Mouse (Mus musculus) liver, embryonic 12.5 days (tissue): ENCODE results near the gene Zfp362. TPM values are rescaled to one million over a fixed set of nuclear protein-coding genes. Genes with fewer than 3 reads are reported as not detected.

ENCODE experiments used
- ATAC-seq: fragments of 200-750 bp; cut with Nextera tagmentation; 2 replicates; pipeline ENCODE4 v1.8.0; 2017; ENCODE audit warnings: moderate number of reproducible peaks, mild to moderate bottlenecking, moderate library complexity
- H3K27ac ChIP-seq: fragments of 300-500 bp; sonication (generic); 2 replicates; pipeline ENCODE4 v1.5.1; 2016; ENCODE audit warnings: mild to moderate bottlenecking
- H3K27me3 ChIP-seq: fragments of 300-500 bp; sonication (generic); replicated peaks from 2 replicates; pipeline ENCODE4 v1.6.1; 2016; ENCODE audit warnings: mild to moderate bottlenecking, moderate library complexity
- H3K36me3 ChIP-seq: fragments of 300-500 bp; sonication (generic); 2 replicates; pipeline ENCODE4 v1.6.1; 2016; ENCODE audit warnings: mild to moderate bottlenecking, moderate library complexity
- H3K4me1 ChIP-seq: fragments of 300-500 bp; sonication (generic); 2 replicates; pipeline ENCODE4 v1.6.1; 2016
- H3K4me2 ChIP-seq: fragments of 300-500 bp; sonication (generic); 2 replicates; pipeline ENCODE4 v1.6.1; 2016; ENCODE audit warnings: mild to moderate bottlenecking, moderate library complexity
- H3K4me3 ChIP-seq: fragments of 300-500 bp; sonication (generic); 2 replicates; pipeline ENCODE4 v1.5.1; 2016; ENCODE audit warnings: mild to moderate bottlenecking, moderate library complexity
- H3K9ac ChIP-seq: fragments of 300-500 bp; sonication (generic); 2 replicates; pipeline ENCODE4 v1.6.1; 2016; ENCODE audit warnings: mild to moderate bottlenecking, moderate library complexity
- H3K9me3 ChIP-seq: fragments of 300-500 bp; sonication (generic); replicated peaks from 2 replicates; pipeline ENCODE4 v1.6.1; 2016; ENCODE audit warnings: mild to moderate bottlenecking, moderate library complexity
- WGBS: fragments of 180-500 bp; shearing (Covaris S2); methylation state at CpG from one replicate; pipeline ENCODE4 v1.1.7; 2016; ENCODE audit not compliant: insufficient replicate concordance; 5-methylcytosine and 5-hydroxymethylcytosine counted together
- polyA plus RNA-seq: library from polyadenylated mRNA; unstranded; fragments of >200 nt; fragmentation: Nextera tagmentation; extraction: Ambion mirVana; gene quantifications from 2 replicates; pipeline ENCODE4 v1.2.1, GENCODE M21; 2016

Gene Zfp362
- polyA plus RNA-seq, 1 experiment from 2014 or later: 12.6 TPM

DNA sequence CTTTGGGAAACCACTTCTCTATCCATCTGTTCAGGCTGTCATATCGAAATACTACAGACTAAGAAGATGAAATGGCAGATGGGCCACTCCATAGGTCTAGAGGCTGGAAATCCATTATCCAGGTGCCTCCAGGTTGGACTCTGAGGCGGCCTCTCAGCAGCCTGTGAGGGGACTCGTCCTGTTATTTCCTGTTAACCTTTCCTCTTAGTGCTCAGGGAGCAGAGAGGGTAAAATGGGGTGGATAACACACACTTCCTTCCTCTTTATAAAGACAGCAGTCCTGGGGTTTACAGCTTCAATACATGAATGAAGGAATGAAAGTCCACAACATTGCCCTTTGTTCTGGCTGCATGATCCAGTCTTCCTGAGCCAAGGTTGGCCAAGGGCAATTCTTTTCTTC lies 18.3 kb upstream of the Zfp362 start:
- H3K4me2 ChIP-seq: no peak overlapping the region
- no peaks in the 10 kb centered on the region for H3K36me3 ChIP-seq

DNA sequence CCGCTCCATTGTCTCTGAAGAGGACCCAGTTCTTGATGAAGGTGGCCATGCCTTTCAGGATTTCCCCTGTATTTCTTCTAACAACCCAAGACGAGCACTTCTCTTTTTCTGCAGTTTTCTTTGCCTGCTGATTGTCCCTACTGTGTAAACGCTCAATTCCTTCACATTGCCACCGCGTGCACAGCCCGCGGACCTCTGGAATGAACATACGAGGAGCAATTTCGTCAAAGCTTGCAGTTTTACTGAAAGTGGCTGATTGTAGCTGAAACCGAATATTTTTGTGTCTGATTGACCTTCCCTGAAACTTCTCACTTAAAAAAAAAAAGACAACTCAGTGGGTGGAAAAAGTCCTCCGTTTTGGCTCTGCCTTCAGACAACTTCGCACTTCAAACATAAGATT lies 14.7 kb upstream of the Zfp362 start:
- Histone ChIP-seq H3K4me2 (no peak overlapping the region), H3K9me3 (no peaks in the 10 kb centered on the region), H3K27me3 (peaks cover 34% of the 10 kb centered on the region), H3K4me1 (peaks cover 1% of the 10 kb centered on the region), H3K4me3 (no peak overlapping the region), H3K36me3 (no peaks in the 10 kb centered on the region), H3K9ac (no peak overlapping the region), H3K27ac (no peak overlapping the region)
- ATAC-seq: no peak
- 60% methylated on average over 12 of the region's 12 CpGs for WGBS

More for the DNA sequence above, 18.3 kb upstream of the Zfp362 start:
- Histone ChIP-seq H3K4me1 (no peaks in the 10 kb centered on the region), H3K27me3 (peaks cover 34% of the 10 kb centered on the region), H3K27ac (no peak overlapping the region), H3K9ac (no peak overlapping the region), H3K9me3 (no peaks in the 10 kb centered on the region), H3K4me3 (no peak overlapping the region)
- WGBS: 27% methylated on average over 3 of the region's 3 CpGs
- ATAC-seq: no peak

DNA sequence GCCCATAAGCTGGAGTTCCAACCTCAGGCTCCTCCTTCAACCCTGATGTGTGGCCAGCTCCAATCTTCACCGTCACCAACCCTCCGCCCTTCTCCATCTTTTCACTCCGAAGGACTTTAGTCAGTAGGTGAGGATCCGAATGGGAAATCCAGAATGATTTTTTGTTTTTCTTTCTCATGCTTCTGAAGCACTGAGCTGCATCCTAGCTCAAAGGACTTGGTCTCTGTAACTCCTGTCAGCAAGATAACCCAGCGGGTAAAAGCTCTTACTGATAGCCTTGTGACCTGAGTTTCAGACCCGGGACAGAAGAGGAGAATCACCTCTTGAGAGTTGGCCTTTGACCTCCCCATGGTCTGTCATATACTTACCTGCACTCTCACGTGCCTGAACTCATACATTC lies 11.2 kb upstream of the Zfp362 start:
- Histone ChIP-seq H3K9ac (no peak overlapping the region), H3K36me3 (no peaks in the 10 kb centered on the region), H3K9me3 (no peaks in the 10 kb centered on the region), H3K4me3 (no peak overlapping the region), H3K27me3 (0 out of 2 replicates have a peak, but pooled peaks cover 7% of the 10 kb centered on the region), H3K4me2 (no peak overlapping the region), H3K4me1 (peaks cover 19% of the 10 kb centered on the region), H3K27ac (no peak overlapping the region)
- ATAC-seq: no peak
- WGBS: 53% methylated on average over 7 of the region's 7 CpGs

DNA sequence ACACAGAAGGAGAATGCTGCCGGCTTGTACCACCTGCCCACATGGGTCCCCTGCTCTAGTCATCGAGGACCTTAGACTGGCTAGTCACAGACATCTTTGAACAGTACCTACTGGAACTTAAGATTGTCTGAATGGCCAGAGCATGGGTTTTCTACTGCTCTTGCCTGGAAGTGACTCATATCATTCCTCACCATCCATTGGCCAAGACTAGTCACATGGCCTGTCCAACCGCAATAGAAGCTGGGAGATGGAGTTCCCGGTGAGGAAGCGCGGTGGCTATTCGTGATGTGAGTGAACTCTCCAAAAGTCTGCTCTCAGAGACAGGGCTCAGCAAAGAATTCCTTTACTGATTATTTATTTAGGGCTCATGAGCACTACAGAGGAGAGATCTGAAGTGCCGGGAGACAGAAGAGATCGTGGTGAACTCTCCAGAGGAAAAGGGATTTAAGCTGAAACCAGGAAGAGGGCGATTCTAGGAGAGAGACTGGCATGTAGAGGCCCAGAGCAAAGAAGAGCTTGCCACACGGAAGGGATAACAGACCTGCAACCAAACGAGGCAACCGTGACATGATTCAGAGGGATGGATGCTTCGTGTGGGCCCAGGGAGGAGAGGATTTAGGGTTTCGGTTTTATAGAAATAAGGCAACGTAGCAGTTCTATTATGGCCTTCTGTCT lies 5.7 kb upstream of the Zfp362 start:
- no peaks in the 10 kb centered on the region for H3K36me3 ChIP-seq
- peak overlapping the region; percentile 65 for H3K4me3 ChIP-seq
- H3K27ac ChIP-seq: peak overlapping the region; percentile 65
- WGBS: 14% methylated on average over 16 of the region's 16 CpGs
- peak overlapping the region; percentile 77 for H3K4me2 ChIP-seq
- H3K9me3 ChIP-seq: no peaks in the 10 kb centered on the region
- peak; percentile 81 for ATAC-seq
- no peaks in the 10 kb centered on the region for H3K27me3 ChIP-seq
- H3K4me1 ChIP-seq: peaks cover 49% of the 10 kb centered on the region
- H3K9ac ChIP-seq: peak overlapping the region; percentile 70

DNA sequence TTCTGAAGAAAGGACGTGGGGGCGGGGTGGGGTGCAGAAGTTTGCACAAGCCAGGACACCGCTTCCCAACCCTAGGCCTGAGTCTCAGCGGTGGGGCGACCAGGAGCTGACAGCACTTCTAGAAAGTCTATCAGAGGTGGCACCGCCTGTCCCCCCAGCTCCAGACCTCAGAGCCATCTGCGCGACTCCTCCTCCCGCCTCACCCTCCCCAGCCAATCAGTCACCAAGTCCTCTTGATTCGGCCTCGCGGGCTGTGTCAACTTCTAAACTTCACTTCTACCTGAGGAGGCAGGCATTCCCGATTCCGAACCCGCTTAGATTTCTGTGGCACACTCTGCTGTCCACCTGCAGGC lies 958 bp upstream of the Zfp362 start:
- H3K27ac ChIP-seq: peak overlapping the region; percentile 93
- H3K4me3 ChIP-seq: peak overlapping the region; percentile 90
- WGBS: 2% methylated on average over 15 of the region's 15 CpGs
- H3K9me3 ChIP-seq: no peaks in the 10 kb centered on the region
- peak overlapping the region; percentile 94 for H3K9ac ChIP-seq
- ATAC-seq: peak; percentile 80
- H3K36me3 ChIP-seq: no peaks in the 10 kb centered on the region
- no peaks in the 10 kb centered on the region for H3K27me3 ChIP-seq
- H3K4me2 ChIP-seq: peak overlapping the region; percentile 97
- H3K4me1 ChIP-seq: peaks cover 65% of the 10 kb centered on the region

DNA sequence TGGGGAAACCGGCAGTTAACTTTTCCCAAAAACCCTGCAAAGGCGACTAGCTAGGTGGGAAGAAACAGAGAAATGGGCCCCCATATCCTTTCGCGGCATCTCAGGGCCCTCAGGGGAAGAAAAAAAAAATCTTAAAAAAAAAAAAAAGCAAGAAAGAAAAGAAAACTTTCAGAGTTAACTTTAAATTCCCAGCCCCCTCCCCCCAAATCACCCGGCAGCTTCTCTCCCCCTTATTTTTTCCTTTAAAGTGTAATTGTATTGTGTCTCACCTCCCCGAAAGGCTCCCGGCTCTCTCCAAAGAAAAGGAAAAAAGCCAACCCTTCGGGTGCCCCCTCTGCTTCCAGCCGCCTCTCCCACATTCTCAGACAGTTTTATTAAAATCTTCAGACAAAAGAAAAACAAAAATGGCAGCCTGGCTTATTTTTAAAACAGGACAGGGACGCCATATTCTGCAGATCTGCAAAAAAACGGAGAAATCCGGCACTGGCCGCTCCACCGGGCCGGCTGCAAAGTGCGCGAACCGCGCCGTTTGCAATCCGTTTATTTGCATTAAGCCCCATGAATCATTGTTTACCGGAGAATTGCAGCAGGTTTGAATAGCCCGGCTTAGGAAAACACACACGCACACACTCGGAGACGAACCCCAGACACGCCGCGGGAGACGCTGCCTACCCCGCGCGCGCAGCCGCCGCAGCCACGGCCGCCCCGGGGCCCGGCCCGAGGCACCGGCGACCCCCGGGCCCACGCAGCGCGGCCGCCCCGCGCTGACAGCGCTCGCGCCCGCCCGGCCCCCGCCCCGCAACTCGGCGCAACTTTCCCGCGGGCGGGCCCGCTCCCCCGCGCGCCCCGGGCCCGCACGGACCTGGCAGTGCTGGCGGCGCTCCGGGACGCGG lies 449 bp downstream of the Zfp362 start:
- under 1% methylated on average over 68 of the region's 74 CpGs for WGBS
- peak overlapping the region; percentile 94 for H3K9ac ChIP-seq
- no peaks in the 10 kb centered on the region for H3K27me3 ChIP-seq
- no peaks in the 10 kb centered on the region for H3K36me3 ChIP-seq
- H3K4me3 ChIP-seq: peak overlapping the region; percentile 90
- peak; percentile 5; the same call in 1 of the 2 replicates for ATAC-seq
- H3K4me2 ChIP-seq: peak overlapping the region; percentile 97
- peaks cover 62% of the 10 kb centered on the region for H3K4me1 ChIP-seq
- H3K27ac ChIP-seq: peak overlapping the region; percentile 93
- H3K9me3 ChIP-seq: no peaks in the 10 kb centered on the region

DNA sequence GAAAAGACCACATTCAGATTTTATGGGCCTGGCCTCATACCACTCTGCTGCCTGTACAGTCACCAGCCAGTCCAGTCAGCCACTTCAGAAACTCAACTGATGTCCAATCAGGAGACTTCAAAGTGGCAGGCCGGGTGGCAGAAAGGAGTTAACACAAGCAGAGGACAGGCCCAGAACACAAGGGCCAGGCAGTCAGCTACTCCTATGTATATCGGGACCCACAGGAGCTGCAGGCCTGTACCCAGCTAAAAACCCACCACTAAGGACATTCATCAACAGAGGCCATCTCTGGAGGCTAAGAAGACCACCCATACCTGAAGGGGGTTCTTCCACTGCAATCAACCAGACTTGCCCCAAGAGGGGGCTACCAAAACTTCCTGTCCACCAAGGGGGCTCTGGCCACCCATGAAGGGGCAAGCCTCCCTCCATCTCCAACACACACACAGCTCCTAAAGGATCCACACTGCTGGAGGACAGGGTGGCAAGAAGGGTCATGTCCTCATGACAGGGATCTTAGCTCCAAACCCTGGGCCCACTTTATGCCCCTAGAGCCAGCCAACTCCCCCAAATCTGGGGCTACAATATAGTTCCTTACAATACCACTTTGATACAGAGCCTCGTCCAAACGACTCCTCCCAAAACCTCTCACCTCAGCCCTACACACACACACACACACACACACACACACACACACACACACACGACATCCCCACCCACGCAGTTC lies 1.3 kb downstream of the Zfp362 start:
- 13% methylated on average over 6 of the region's 6 CpGs for WGBS
- H3K4me2 ChIP-seq: peak overlapping the region; percentile 97
- H3K4me3 ChIP-seq: peak overlapping the region; percentile 90
- no peaks in the 10 kb centered on the region for H3K27me3 ChIP-seq
- no peak for ATAC-seq
- H3K9me3 ChIP-seq: no peaks in the 10 kb centered on the region
- H3K36me3 ChIP-seq: no peaks in the 10 kb centered on the region
- H3K27ac ChIP-seq: peak overlapping the region; percentile 65
- peaks cover 62% of the 10 kb centered on the region for H3K4me1 ChIP-seq
- peak overlapping the region; percentile 94 for H3K9ac ChIP-seq

DNA sequence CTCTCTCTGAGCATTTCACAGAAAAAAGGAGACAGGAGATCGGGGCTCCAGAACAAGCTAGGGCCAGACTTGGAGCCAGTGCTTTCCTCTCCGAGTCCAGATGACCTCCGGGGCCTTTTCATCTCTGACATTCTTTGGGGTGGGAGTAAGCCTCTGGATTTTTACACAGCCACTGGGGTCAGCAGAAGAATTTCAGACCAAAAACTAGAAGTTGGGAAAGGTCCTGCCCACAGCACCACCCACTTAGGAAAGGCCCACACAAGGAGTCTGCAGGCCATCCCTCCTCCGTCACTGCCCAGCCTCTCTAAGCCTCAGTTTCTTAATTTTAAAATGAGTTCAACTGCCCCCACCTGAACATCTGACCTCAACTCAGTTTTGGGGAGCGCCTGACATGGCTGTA lies 2.3 kb downstream of the Zfp362 start:
- no peak overlapping the region for H3K4me3 ChIP-seq
- H3K9me3 ChIP-seq: no peaks in the 10 kb centered on the region
- no peaks in the 10 kb centered on the region for H3K36me3 ChIP-seq
- 69% methylated on average over 5 of the region's 5 CpGs for WGBS
- H3K27ac ChIP-seq: peak overlapping the region; percentile 65
- peak overlapping the region; percentile 94 for H3K9ac ChIP-seq
- H3K4me1 ChIP-seq: peaks cover 71% of the 10 kb centered on the region
- peak overlapping the region; percentile 97 for H3K4me2 ChIP-seq
- ATAC-seq: no peak
- H3K27me3 ChIP-seq: no peaks in the 10 kb centered on the region

DNA sequence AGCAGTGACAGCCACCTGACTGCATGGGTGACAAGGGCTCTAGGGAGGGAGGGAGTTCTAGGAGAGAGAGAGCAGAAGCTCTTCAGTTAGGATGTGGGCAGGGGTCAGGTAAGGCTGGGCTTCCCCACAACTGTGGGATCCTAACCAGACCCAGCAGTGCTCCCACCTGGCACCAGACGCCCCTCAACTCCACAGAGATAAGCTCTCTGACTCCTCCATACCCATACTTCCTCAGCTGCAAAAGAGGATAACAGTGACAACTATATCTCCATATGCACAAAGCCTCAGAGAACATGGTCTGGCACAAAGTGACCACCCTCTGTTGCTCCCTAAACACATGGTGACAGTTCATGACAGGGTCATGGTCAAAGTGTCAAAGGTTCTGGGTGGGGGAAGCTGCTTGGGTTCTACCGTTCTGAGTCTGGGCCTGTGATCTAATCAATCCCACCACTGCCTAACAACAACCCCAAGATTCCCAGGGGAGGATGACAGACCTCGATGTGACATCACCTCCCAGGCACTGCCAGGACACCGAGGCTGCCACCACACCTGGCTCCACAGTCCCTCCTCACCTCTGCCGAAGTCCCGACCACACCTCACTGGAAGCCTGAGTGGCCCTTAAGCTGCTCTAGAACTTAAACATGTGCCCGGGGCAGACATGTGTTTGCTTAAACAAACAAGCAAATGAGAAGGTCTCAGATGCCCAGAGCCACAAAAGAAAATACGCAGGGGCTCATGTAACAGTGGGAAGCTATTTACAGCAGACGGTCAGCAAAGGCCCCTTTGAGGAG lies 4.0 kb downstream of the Zfp362 start:
- no peak overlapping the region for H3K4me3 ChIP-seq
- peaks cover 71% of the 10 kb centered on the region for H3K4me1 ChIP-seq
- H3K4me2 ChIP-seq: no peak overlapping the region
- no peak for ATAC-seq
- H3K27ac ChIP-seq: peak overlapping the region; percentile 32; the same call in 1 of the 2 replicates
- H3K27me3 ChIP-seq: no peaks in the 10 kb centered on the region
- no peak overlapping the region for H3K9ac ChIP-seq
- no peaks in the 10 kb centered on the region for H3K36me3 ChIP-seq
- H3K9me3 ChIP-seq: no peaks in the 10 kb centered on the region
- 47% methylated on average over 9 of the region's 9 CpGs for WGBS

DNA sequence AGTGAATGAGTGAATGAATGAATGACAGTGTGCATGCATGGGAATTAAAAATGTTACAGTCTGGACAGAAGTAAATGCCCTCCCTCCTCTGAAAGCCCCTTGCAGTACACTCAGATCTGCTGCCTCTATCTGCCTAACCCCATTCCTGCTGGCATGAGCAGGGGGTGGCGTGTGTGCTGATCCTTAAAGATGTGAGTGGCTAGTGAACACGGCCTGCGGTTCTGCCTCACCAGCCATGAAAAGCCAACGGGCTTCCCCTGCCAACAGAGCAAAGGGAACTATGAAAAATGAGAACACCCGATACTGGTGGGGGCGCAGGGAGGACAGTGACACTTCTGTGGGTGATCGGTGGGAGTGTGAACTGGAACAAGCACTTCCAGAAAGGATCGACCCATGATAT lies 9.1 kb downstream of the Zfp362 start:
- no peak for ATAC-seq
- peaks cover 23% of the 10 kb centered on the region; the same call in 1 of the 2 replicates for H3K36me3 ChIP-seq
- H3K9ac ChIP-seq: no peak overlapping the region
- H3K4me3 ChIP-seq: no peak overlapping the region
- H3K9me3 ChIP-seq: no peaks in the 10 kb centered on the region
- no peak overlapping the region for H3K4me2 ChIP-seq
- peaks cover 63% of the 10 kb centered on the region for H3K4me1 ChIP-seq
- H3K27me3 ChIP-seq: no peaks in the 10 kb centered on the region
- 72% methylated on average over 8 of the region's 8 CpGs for WGBS
- no peak overlapping the region for H3K27ac ChIP-seq

DNA sequence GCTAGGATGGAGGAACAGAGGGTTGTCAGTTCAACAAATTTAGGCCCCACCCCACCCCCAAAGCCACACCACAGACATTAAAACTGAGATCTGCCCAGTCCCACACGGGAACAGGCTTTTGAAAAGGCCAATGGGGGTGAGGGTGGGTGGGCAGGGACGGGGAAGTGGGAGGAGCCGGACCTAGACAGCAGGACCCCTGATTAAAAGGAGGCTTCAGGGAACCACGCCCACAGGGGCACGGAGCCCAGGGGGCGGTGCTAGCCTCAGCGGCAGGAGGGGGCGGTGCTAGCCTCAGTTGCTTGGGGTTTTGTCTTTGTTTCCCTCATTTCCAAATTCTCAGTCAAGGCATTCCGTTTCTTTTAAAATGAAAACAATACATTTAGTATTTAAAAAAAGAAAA lies 10.2 kb downstream of the Zfp362 start:
- ATAC-seq: peak; percentile 38; the same call in 1 of the 2 replicates
- no peaks in the 10 kb centered on the region for H3K27me3 ChIP-seq
- no peak overlapping the region for H3K9ac ChIP-seq
- no peak overlapping the region for H3K27ac ChIP-seq
- H3K4me3 ChIP-seq: 0 out of 2 replicates have a peak overlapping the region, but pooled peaks have one; percentile 10
- H3K4me1 ChIP-seq: peaks cover 61% of the 10 kb centered on the region
- H3K4me2 ChIP-seq: peak overlapping the region; percentile 55
- peaks cover 24% of the 10 kb centered on the region; the same call in 1 of the 2 replicates for H3K36me3 ChIP-seq
- 6% methylated on average over 9 of the region's 9 CpGs for WGBS
- H3K9me3 ChIP-seq: no peaks in the 10 kb centered on the region
